Mouse (Mus musculus) MEL (cell line): ENCODE data around the gene Ankmy1.

Source experiments
- CHD2 ChIP-seq: IDR thresholded peaks from 2 replicates; pipeline ENCODE4 v1.6.1; 2011; ENCODE audit warnings: low read length, improper control_type of control experiment
- CTCF ChIP-seq, 3 experiments: IDR thresholded peaks in 2 of 3; conservative IDR thresholded peaks in 1 of 3; 2 replicates each; pipeline ENCODE4 v1.5.1; 2011 to 2012; ENCODE audit warnings: low read length in 3 of 3, low read depth in 2 of 3, mild to moderate bottlenecking in 2 of 3, improper control_type of control experiment in 1 of 3, inconsistent platforms in 1 of 3, mixed read lengths in 1 of 3, moderate library complexity in 1 of 3; ENCODE audit not compliant: control insufficient read depth in 1 of 3, insufficient read depth in 1 of 3, poor library complexity in 1 of 3, severe bottlenecking in 1 of 3
- GABPA ChIP-seq: IDR thresholded peaks from 2 replicates; pipeline ENCODE4 v1.6.1; 2012; ENCODE audit warnings: low read depth, mild to moderate bottlenecking, inconsistent platforms, low read length, improper control_type of control experiment, moderate library complexity
- HCFC1 ChIP-seq: IDR thresholded peaks from 2 replicates; pipeline ENCODE4 v1.6.1; 2012; ENCODE audit warnings: low read depth, mild to moderate bottlenecking, inconsistent platforms, low read length, improper control_type of control experiment, moderate library complexity
- KAT2A ChIP-seq: conservative IDR thresholded peaks from 2 replicates; pipeline ENCODE4 v1.6.1; 2012; ENCODE audit warnings: low read depth, low read length, improper control_type of control experiment, inconsistent platforms
- MAFK ChIP-seq: IDR thresholded peaks from 2 replicates; pipeline ENCODE4 v1.6.1; 2011; ENCODE audit warnings: low read depth, mild to moderate bottlenecking, low read length, improper control_type of control experiment, borderline replicate concordance
- POLR2AphosphoS2 ChIP-seq: IDR thresholded peaks from 2 replicates; pipeline ENCODE4 v1.6.1; 2011; ENCODE audit warnings: low read length, improper control_type of control experiment
- TCF12 ChIP-seq: IDR thresholded peaks from 2 replicates; pipeline ENCODE4 v1.6.1; 2014; ENCODE audit warnings: low read depth, mild to moderate bottlenecking, inconsistent platforms, low read length, improper control_type of control experiment, moderate library complexity
- USF1 ChIP-seq: IDR thresholded peaks from 2 replicates; pipeline ENCODE4 v1.6.1; 2014; ENCODE audit warnings: low read depth, mild to moderate bottlenecking, inconsistent platforms, low read length, improper control_type of control experiment, moderate library complexity

GRCm38 (mm10) chr1:92878066-92878741, 24.5 kb downstream of the Ankmy1 start:
- no peak for TF ChIP-seq CTCF (IDR thresholded peaks at IDR 0.05 in 2 of 3, conservative IDR thresholded peaks at IDR 0.05 in 1 of 3; ENCODE audit: control insufficient read depth in 1 of 3, insufficient read depth in 1 of 3, low read depth in 2 of 3, low read length in 3 of 3, poor library complexity in 1 of 3, severe bottlenecking in 1 of 3)
- TF ChIP-seq KAT2A = no peak
- TF ChIP-seq TCF12 = no peak
- no peak for TF ChIP-seq GABPA
- TF ChIP-seq USF1 = no peak
- no peak for TF ChIP-seq CHD2
- TF ChIP-seq POLR2AphosphoS2 = no peak
- TF ChIP-seq MAFK = no peak
- no peak for TF ChIP-seq HCFC1
